Comparison of ENCODE assay signal across 8 mouse cellular contexts in the genomic region with DNA sequence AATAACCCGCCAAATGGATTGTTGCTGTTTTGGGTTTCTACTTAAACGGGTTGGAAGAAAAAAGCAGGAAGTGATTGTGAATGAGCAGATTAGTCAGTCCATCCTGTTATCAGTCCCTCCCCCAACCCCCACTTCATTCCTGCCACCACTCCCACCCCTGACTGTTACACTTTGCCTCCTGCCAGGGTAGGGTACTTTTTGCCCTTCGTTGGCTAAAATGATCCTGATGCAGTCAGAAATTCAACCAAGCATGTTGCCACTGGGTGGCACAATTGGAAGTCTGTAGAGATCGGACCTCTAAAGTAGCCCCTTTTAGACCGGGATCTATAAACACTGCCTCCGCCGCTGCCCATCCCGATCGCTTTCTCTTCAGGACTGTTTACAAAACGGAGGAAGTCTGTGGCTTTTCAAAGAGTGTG.
A peak's percentile ranks its signal among the peaks of the same experiment; 100 is the strongest.
DNase-seq lines count a peak whose midpoint lies in the region; ATAC-seq and TF ChIP-seq lines count a peak whose summit lies in the region.

No protein-coding gene starts in this region.

- no peak overlapping the region; the same call in 1 of the 2 replicates for H3K9ac ChIP-seq in heart, embryonic 12.5 days
- H3K9ac ChIP-seq in kidney, postnatal 0 days (ENCODE audit: low read depth, low read length): no peak overlapping the region
- H3K9ac ChIP-seq in liver, postnatal 0 days (replicated peaks): no peak overlapping the region

- no peak overlapping the region for H3K27ac ChIP-seq in heart, embryonic 12.5 days (ENCODE audit: poor library complexity, severe bottlenecking)
- no peak overlapping the region for H3K27ac ChIP-seq in kidney, postnatal 0 days
- no peak overlapping the region for H3K27ac ChIP-seq in liver, postnatal 0 days (ENCODE audit: low read depth)

- no peaks in the 10 kb centered on the region for H3K4me1 ChIP-seq in heart, embryonic 12.5 days (replicated peaks)
- H3K4me1 ChIP-seq in kidney, postnatal 0 days (replicated peaks; ENCODE audit: insufficient read depth, low read length): 0 out of 2 replicates have a peak, but pooled peaks cover 4% of the 10 kb centered on the region
- no peaks in the 10 kb centered on the region for H3K4me1 ChIP-seq in liver, postnatal 0 days (ENCODE audit: insufficient read depth)

- no peak for TF ChIP-seq EP300 in liver, postnatal 0 days (IDR thresholded peaks at IDR 0.05; ENCODE audit: low read depth)

- H3K27me3 ChIP-seq in heart, embryonic 12.5 days (replicated peaks): no peaks in the 10 kb centered on the region
- H3K27me3 ChIP-seq in kidney, postnatal 0 days (ENCODE audit: insufficient read depth, low read length): no peaks in the 10 kb centered on the region
- no peaks in the 10 kb centered on the region for H3K27me3 ChIP-seq in liver, postnatal 0 days (ENCODE audit: insufficient read depth, low read length)

- no peaks in the 10 kb centered on the region for H3K36me3 ChIP-seq in heart, embryonic 12.5 days
- H3K36me3 ChIP-seq in kidney, postnatal 0 days (ENCODE audit: insufficient read depth, low read length): no peaks in the 10 kb centered on the region
- no peaks in the 10 kb centered on the region for H3K36me3 ChIP-seq in liver, postnatal 0 days (replicated peaks; ENCODE audit: insufficient read depth, low read length)

- no peak for ATAC-seq in heart, embryonic 12.5 days (ENCODE audit: insufficient number of reproducible peaks, low FRiP score)
- ATAC-seq in kidney, postnatal 0 days (replicated peaks; ENCODE audit: low FRiP score, low read depth): no peak
- ATAC-seq in liver, postnatal 0 days: no peak

- DNase-seq in cerebellum, postnatal 10 days: peak; percentile 65 to 72
- no peak for DNase-seq in cerebellum, adult 11 months
- DNase-seq in ZHBTc4 (ENCODE audit: low read depth, low spot score): peak; percentile 53
- peak; percentile 80 for DNase-seq in kidney, postnatal 0 days (ENCODE audit: low spot score)
- DNase-seq in liver, postnatal 0 days: peak; percentile 22
- peak; percentile 29 for DNase-seq in retina, postnatal 7 days (ENCODE audit: low read depth, low spot score)
- DNase-seq in spleen, postnatal 36 days (ENCODE audit: low spot score in 2 of 2): no peak

- H3K4me3 ChIP-seq in heart, embryonic 12.5 days: peak overlapping the region; percentile 39
- H3K4me3 ChIP-seq in kidney, postnatal 0 days (replicated peaks; ENCODE audit: low read depth, low read length): no peak overlapping the region; the same call in 1 of the 2 replicates
- peak overlapping the region; percentile 7; the same call in 1 of the 2 replicates for H3K4me3 ChIP-seq in liver, postnatal 0 days (ENCODE audit: low read depth, low read length)

- 4% methylated on average over 10 of the region's 10 CpGs for WGBS in heart, embryonic 12.5 days
- WGBS in kidney, postnatal 0 days: 9% methylated on average over 10 of the region's 10 CpGs
- 8% methylated on average over 10 of the region's 10 CpGs for WGBS in liver, postnatal 0 days (ENCODE audit: insufficient replicate concordance)

- H3K4me2 ChIP-seq in heart, embryonic 12.5 days: peak overlapping the region; percentile 63
- peak overlapping the region; percentile 51 for H3K4me2 ChIP-seq in kidney, postnatal 0 days (ENCODE audit: low read length)
- H3K4me2 ChIP-seq in liver, postnatal 0 days (ENCODE audit: low read depth, low read length): peak overlapping the region; percentile 59

- H3K9me3 ChIP-seq in heart, embryonic 12.5 days (replicated peaks): no peaks in the 10 kb centered on the region
- no peaks in the 10 kb centered on the region for H3K9me3 ChIP-seq in kidney, postnatal 0 days (replicated peaks; ENCODE audit: low read length)
- no peaks in the 10 kb centered on the region for H3K9me3 ChIP-seq in liver, postnatal 0 days (ENCODE audit: low read length)

- TF ChIP-seq CTCF in kidney, postnatal 0 days (IDR thresholded peaks at IDR 0.05; ENCODE audit: low read depth): peak; percentile 69
- peak; percentile 58 for TF ChIP-seq CTCF in liver, postnatal 0 days (IDR thresholded peaks at IDR 0.05; ENCODE audit: low read depth)

Comparison
In these comparisons a context has a peak if more than half of its experiments do, and no peak if none do; other contexts are left out.
1. DNase-seq: peak in cerebellum, postnatal 10 days (2 of 2), ZHBTc4 (single experiment), kidney, postnatal 0 days (single experiment), liver, postnatal 0 days (single experiment) and retina, postnatal 7 days (single experiment); none in cerebellum, adult 11 months (single experiment) and spleen, postnatal 36 days (0 of 2).
2. Peak in every context shown above with its lines, with median percentiles within 50 percentile points of each other: H3K4me2 ChIP-seq.